Mouse (Mus musculus) mouse trophoblast stem cell (cell line): ENCODE data around the gene Slc4a10.

Source experiments
- in situ Hi-C, 2 experiments: fragments of 300-500 bp; cut with MseI, MboI; formaldehyde crosslinking; loops; 2 replicates in 1 of 2; 3 replicates in 1 of 2; pipeline ENCODE4 v1.15.1; 2025

The Slc4a10 gene

GRCm38 (mm10) chr2:62278779-62279178 is 232.5 kb downstream of the Slc4a10 start:
- in situ Hi-C loops, result loop anchor here in 1 of 2 experiments (25.0 kb wide), 1 partner anchor 616 kb away; no protein-coding TSS in a partner anchor

DNA sequence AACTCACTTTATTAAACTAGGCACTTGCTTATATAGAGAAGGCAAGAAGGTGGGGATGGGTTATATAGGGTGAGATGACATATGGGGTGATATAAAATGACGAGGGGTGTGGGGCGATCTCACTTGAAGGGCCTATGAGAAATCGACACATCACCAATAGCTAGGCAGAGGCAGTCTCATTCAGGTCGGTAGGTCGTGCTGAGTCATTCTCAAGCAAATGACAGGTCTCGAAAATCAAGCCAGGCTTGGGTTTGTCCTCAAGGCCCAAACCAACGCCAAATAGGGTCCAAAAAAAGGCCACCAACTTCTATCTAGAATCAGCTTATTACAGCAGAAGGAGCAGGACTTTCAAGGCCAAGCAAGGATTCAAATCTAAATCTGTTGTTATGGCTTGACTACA is 233.5 kb downstream of the Slc4a10 start:
- in situ Hi-C loops, result loop anchor here (10.0 to 25.0 kb wide), 3 partner anchors 285 to 617 kb away; no protein-coding TSS in a partner anchor

DNA sequence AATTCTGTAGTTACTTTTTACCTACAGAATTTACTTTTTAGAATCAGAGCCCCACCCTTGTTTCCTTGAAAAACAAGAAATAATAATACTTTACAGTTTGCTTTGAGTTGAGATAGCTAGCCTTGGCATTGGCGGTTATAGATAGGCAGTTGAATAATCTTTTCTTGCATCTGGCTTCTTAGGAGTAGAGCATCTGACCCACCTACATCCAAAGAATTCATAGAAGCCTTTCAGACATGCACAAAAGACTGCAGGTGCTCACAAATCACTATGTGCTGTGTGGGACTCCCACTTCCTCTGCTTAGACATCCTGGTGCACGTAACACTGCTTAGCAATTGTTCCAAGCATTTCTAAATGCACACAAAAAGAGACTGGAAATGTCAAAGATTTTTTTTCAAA is 238.8 kb downstream of the Slc4a10 start:
- in situ Hi-C loops, result loop anchor here (10.0 to 25.0 kb wide), 3 partner anchors 290 to 623 kb away; no protein-coding TSS in a partner anchor

- in situ Hi-C loops, result loop anchor here (10.0 to 25.0 kb wide), 3 partner anchors 291 to 624 kb away; no protein-coding TSS in a partner anchor
Measured at GRCm38 (mm10) chr2:62285847-62286246, 239.6 kb downstream of the Slc4a10 start.

- in situ Hi-C loops, result loop anchor here (10.0 to 25.0 kb wide), 3 partner anchors 293 to 625 kb away; no protein-coding TSS in a partner anchor
Measured at GRCm38 (mm10) chr2:62287532-62287931, 241.3 kb downstream of the Slc4a10 start.

- in situ Hi-C loops, result loop anchor here in 1 of 2 experiments (25.0 kb wide), 1 partner anchor 632 kb away; no protein-coding TSS in a partner anchor
Measured at GRCm38 (mm10) chr2:62293846-62294245, 247.6 kb downstream of the Slc4a10 start.

DNA sequence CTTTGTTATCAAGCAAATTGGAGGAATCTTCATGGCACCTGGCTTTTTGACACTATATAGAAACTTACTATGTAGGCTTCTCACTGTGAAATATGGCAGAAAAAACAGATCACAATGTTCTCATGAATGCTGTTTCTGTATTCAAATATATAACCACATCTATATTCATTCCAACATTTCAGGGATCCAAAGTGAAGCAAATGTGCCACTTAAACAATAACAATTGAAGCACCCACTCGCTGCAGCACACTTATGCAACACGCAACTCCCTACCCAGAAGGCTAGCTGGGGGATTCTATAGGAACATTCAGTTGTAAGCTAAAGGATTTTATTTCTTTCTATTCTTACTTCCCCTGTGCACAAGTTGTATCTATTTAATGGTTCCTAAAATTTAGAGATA is 255.5 kb downstream of the Slc4a10 start:
- in situ Hi-C loops, result no loop called here

GRCm38 (mm10) chr2:62306978-62307377 is 260.7 kb downstream of the Slc4a10 start:
- in situ Hi-C loops, result no loop called here

DNA sequence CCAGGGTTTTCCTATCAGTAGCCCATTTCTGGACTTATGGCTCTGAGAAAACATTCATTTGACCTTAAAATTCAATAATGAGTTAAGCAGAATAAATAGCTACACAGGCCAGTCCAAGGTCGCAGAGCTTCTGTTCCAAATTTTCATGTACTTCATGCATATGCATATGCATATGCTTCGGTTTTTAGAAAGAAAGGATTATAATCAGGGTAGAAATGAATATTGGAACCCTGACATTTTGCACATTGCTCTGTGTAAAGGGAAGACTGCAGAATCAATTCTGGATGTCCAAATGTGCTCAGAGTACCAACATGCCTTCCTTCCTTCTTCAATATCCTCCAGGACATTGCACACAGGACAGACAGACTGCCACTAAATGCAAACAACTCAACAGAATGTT is 261.2 kb downstream of the Slc4a10 start:
- in situ Hi-C loops, result no loop called here

DNA sequence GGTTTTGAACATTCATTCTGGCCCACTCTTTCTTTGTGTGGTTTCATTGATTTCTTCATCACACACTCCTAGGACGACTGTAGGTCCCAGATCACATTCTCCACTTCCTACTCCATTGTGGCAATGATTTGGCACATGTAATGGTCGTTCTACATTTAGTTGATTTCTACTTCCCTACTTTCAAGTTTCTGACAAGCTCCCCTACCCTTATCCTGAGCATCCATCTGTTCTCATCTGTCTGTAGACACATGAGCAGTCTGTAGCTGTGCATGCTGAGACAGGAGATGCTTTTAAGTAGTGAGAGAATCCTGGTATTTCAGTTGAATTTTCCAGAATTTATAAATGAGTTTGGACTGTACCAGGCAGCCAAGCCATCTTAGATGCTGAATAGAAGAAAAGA is 270.7 kb downstream of the Slc4a10 start:
- in situ Hi-C loops, result no loop called here

- in situ Hi-C loops, result no loop called here
Measured at GRCm38 (mm10) chr2:62319489-62319888, 273.2 kb downstream of the Slc4a10 start.

DNA sequence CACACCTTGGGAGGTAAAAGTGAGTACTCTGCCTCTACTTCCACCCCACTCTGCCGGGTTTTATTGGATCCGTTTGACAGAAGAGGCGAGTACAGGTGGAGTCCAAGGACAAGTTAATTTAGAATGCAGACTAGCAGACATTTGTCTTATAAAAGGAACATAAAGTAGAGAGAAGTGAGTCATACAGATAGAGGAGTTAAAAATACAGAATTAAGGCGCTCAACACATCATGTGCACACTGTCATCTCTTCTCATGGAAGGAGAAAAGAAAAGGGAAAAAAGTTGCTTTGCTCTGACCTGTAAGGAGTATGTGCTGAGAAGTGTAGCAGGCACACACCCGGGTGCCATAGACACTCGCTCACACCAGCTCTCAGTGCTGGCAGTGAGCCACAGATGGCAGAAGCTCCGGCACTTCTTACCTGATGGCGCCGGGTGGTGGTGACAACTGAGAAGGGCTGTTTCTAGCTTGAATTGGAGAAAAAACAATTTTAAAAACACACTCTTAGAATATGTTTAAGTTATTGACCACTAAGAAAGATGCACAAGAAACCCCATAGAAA is 276.9 kb downstream of the Slc4a10 start:
- in situ Hi-C loops, result no loop called here

GRCm38 (mm10) chr2:62325388-62325787 is 279.1 kb downstream of the Slc4a10 start:
- in situ Hi-C loops, result no loop called here

DNA sequence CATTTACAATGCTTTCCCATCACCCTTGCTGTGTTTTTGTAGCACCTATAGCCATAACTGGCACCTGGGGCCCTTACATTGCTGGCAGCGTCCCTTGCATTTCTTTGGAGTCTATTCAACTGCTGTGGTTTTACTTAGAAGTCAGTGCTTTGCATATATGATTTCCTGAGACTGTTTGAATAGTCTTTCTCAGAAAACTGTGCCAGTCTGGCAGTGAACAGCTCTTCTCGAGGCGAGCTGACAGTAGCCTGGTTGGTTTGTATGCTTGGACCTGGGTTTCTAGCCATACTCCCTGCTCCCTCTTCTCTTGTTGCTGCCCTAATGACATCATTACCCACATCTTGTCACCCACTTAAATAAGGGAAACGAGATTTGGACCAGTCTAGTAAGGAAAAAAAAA is 285.7 kb downstream of the Slc4a10 start:
- in situ Hi-C loops, result no loop called here

- in situ Hi-C loops, result no loop called here
Measured at GRCm38 (mm10) chr2:62332465-62332864, 286.2 kb downstream of the Slc4a10 start.

- in situ Hi-C loops, result no loop called here
Measured at GRCm38 (mm10) chr2:62334397-62335243, 288.4 kb downstream of the Slc4a10 start.

DNA sequence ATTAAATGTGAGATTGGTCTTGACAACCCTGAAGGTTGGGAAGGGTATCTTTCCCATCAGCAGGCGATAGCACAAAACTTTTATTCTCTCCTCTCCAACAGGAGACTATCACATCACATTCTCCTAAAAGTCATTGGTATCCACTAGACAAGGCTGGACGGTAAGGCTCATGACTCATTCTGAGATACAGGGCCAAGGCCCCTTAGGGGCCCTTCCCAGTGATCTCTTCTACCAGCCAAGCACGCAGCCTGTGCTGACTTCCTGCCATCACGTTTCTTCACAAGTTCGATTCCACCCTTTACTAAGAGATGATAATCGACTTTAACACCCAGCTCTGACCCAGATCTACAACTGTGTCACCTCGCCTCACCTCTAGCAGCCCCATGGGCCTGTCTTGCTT is 290.8 kb downstream of the Slc4a10 start:
- in situ Hi-C loops, result no loop called here

- in situ Hi-C loops, result no loop called here
Measured at GRCm38 (mm10) chr2:62339222-62339944, 293.1 kb downstream of the Slc4a10 start.

DNA sequence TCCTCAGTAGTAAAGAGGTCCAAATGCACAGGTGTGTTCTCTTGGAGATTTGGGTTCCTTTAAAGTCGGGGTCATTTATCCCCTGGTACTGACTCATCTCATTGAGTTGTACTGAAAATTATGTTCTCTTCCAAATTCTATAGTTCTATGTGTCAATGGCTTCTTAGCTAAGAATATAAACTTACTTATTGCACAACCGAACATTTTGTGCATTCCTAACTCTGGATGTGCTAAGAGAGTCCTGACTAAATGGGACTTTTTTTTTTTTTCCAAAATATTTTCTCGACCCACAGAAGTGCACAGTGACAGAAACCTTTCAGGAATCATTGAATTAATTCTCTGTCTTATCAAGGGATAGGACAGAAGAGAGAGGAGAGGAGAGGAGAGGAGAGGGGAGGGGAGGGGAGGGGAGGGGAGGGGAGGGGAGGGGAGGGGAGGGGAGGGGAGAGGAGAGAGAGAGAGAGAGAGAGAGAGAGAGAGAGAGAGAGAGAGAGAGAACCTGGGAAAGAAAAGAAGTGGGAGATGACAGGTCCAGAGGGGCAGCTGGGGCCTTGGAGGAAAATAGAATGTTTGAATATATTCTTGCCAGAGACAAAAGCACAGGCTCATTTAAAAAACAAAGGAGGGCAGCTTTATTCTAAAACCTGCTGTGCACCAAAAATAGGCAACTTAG is 294.9 kb downstream of the Slc4a10 start:
- in situ Hi-C loops, result no loop called here

GRCm38 (mm10) chr2:62341734-62342128 is 295.5 kb downstream of the Slc4a10 start:
- in situ Hi-C loops, result no loop called here

DNA sequence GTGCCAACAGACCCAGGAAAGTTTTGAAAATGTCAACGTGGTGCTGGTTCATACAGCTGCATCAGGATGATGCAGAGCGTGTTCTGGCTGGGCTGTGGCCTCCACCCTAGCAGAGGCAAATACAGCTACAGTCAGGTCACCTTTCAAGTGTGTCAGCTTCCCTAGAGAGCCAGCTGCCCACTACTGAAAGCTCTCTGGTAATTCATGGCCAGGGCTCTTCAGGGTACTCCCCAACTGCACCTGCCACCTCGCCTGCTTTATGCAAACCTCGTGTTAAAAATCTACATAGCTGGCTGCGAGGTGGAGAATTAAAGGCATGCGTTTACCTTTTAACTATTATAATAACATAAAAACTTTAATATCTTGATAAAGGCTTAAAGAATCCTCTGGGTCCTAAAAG is 298.1 kb downstream of the Slc4a10 start:
- in situ Hi-C loops, result no loop called here

GRCm38 (mm10) chr2:62346771-62347170 is 300.5 kb downstream of the Slc4a10 start:
- in situ Hi-C loops, result no loop called here
